Mouse (Mus musculus): Measurements from ENCODE around the gene Bend5. TPM values are rescaled to one million over a fixed set of nuclear protein-coding genes. Genes with fewer than 3 reads are reported as not detected.

Gene Bend5
- polyA plus RNA-seq (2014; fragmentation: Illumina TruSeq; extraction: RNeasy Lipid Tissue Mini Kit (QIAGEN cat#74804); ENCODE audit: low read depth, low replicate concordance), result 10.6 TPM

GRCm38 (mm10) chr4:111414818-111415488 lies at the start of gene Bend5:
TSS of gene Bend5 (plus strand) at chr4:111415006.

